Mouse (Mus musculus): ENCODE results near the gene Grid2ip. TPM values are rescaled to one million over a fixed set of nuclear protein-coding genes. Genes with fewer than 3 reads are reported as not detected.

Gene Grid2ip
- total and polyA plus RNA-seq, 3 experiments, result not detected

- Histone ChIP-seq H3K9ac (ENCODE audit: insufficient read depth, low read depth) (no peak overlapping the region), H3K9me3 (replicated peaks; ENCODE audit: low read length) (peaks cover 11% of the 10 kb centered on the region), H3K36me3 (replicated peaks in 1 of 2; ENCODE audit: control insufficient read depth in 1 of 2, insufficient read depth in 1 of 2, low read length in 1 of 2) (peaks cover 34 to 61% of the 10 kb centered on the region in 2 experiments), H3K4me3 (replicated peaks in 1 of 3; ENCODE audit: low read depth in 2 of 3, low read length in 2 of 3, poor library complexity in 1 of 3) (no peak overlapping the region), H3K4me1 (ENCODE audit: control insufficient read depth in 1 of 2, insufficient read depth in 2 of 2) (peaks cover 14 to 34% of the 10 kb centered on the region in 2 experiments), H3K4me2 (ENCODE audit: insufficient read depth, low read depth, poor library complexity, severe bottlenecking) (no peak overlapping the region), H3K27ac (ENCODE audit: insufficient read depth, low read depth) (no peak overlapping the region), H3K79me2 (replicated peaks; ENCODE audit: control insufficient read depth, extremely low read depth, insufficient read depth, poor library complexity, severe bottlenecking) (peaks cover 84% of the 10 kb centered on the region), H3K27me3 (replicated peaks) (no peaks in the 10 kb centered on the region)
- in situ Hi-C loops (cut with MboI; ENCODE audit: low pct_ligation_motif_present, low pct_unique_long_range_greater_than_20kb, low sequenced_read_pairs) (no loop called here), dilution Hi-C loops (cut with MboI; ENCODE audit: extremely low pct_ligation_motif_present, extremely low pct_unique_long_range_greater_than_20kb, low sequenced_read_pairs) (no loop called here)
- no peak for DNase-seq (ENCODE audit: extremely low read depth)
- TF ChIP-seq POLR2AphosphoS2 (IDR thresholded peaks at IDR 0.05; ENCODE audit: low read depth, low read length) (no peak), RAD21 (IDR thresholded peaks at IDR 0.05; ENCODE audit: low read depth, low read length) (no peak), ZKSCAN1 (IDR thresholded peaks at IDR 0.05; ENCODE audit: borderline replicate concordance, low read depth, low read length) (no peak), MAZ (IDR thresholded peaks at IDR 0.05; ENCODE audit: low read depth, low read length) (no peak), TBP (conservative IDR thresholded peaks at IDR 0.05; ENCODE audit: low read depth, low read length) (no peak), UBTF (IDR thresholded peaks at IDR 0.05; ENCODE audit: low read depth, low read length) (no peak), CHD2 (IDR thresholded peaks at IDR 0.05; ENCODE audit: low read length) (no peak), JUN (IDR thresholded peaks at IDR 0.05; ENCODE audit: insufficient read depth, low read depth, low read length) (no peak)
Observed at GRCm38 (mm10) chr5:143406548-143406947, 49.4 kb downstream of the Grid2ip start.

GRCm38 (mm10) chr5:143409239-143409638 is 52.1 kb downstream of the Grid2ip start:
- no peak for TF ChIP-seq ELF1 (IDR thresholded peaks at IDR 0.05; ENCODE audit: low read depth, low read length)
- no peak for TF ChIP-seq ZNF384 (IDR thresholded peaks at IDR 0.05; ENCODE audit: low read depth, low read length)
- no peak for TF ChIP-seq ETS1 (conservative IDR thresholded peaks at IDR 0.05; ENCODE audit: low read depth, low read length)
- no peak for TF ChIP-seq BHLHE40 (IDR thresholded peaks at IDR 0.05; ENCODE audit: low read depth, low read length)
- TF ChIP-seq RCOR1 (conservative IDR thresholded peaks at IDR 0.05; ENCODE audit: low read depth, low read length), result no peak
- no peak for TF ChIP-seq POLR2A (IDR thresholded peaks at IDR 0.05; ENCODE audit: low read depth, low read length)
- TF ChIP-seq MEF2A (IDR thresholded peaks at IDR 0.05; ENCODE audit: borderline replicate concordance, low read depth, low read length), result no peak
- no peak for TF ChIP-seq MYC (IDR thresholded peaks at IDR 0.05; ENCODE audit: low read depth, low read length)
- no peak for TF ChIP-seq KAT2A (IDR thresholded peaks at IDR 0.05; ENCODE audit: insufficient replicate concordance, low read length)
- TF ChIP-seq EP300 (IDR thresholded peaks at IDR 0.05; ENCODE audit: low read length), result no peak
- TF ChIP-seq NRF1 (IDR thresholded peaks at IDR 0.05; ENCODE audit: low read depth, low read length), result no peak
- no peak for TF ChIP-seq IRF4 (IDR thresholded peaks at IDR 0.05; ENCODE audit: low read depth, low read length)
- no peak for DNase-seq (ENCODE audit: extremely low read depth)
- in situ Hi-C loops (cut with MboI; ENCODE audit: low pct_ligation_motif_present, low pct_unique_long_range_greater_than_20kb, low sequenced_read_pairs) (no loop called here), dilution Hi-C loops (cut with MboI; ENCODE audit: extremely low pct_ligation_motif_present, extremely low pct_unique_long_range_greater_than_20kb, low sequenced_read_pairs) (no loop called here)
- Histone ChIP-seq H3K4me3 (replicated peaks in 1 of 3; ENCODE audit: low read depth in 2 of 3, low read length in 2 of 3, poor library complexity in 1 of 3) (no peak overlapping the region), H3K9me3 (replicated peaks; ENCODE audit: low read length) (peaks cover 30% of the 10 kb centered on the region), H3K79me2 (replicated peaks; ENCODE audit: control insufficient read depth, extremely low read depth, insufficient read depth, poor library complexity, severe bottlenecking) (peaks cover 78% of the 10 kb centered on the region), H3K9ac (ENCODE audit: insufficient read depth, low read depth) (no peak overlapping the region), H3K4me2 (ENCODE audit: insufficient read depth, low read depth, poor library complexity, severe bottlenecking) (no peak overlapping the region), H3K4me1 (ENCODE audit: control insufficient read depth in 1 of 2, insufficient read depth in 2 of 2) (peaks cover 6 to 21% of the 10 kb centered on the region in 2 experiments; a peak in 2 of 4 replicates), H3K36me3 (replicated peaks in 1 of 2; ENCODE audit: control insufficient read depth in 1 of 2, insufficient read depth in 1 of 2, low read length in 1 of 2) (peaks cover 54 to 82% of the 10 kb centered on the region in 2 experiments), H3K27ac (ENCODE audit: insufficient read depth, low read depth) (no peak overlapping the region), H3K27me3 (replicated peaks) (no peaks in the 10 kb centered on the region)

Measured in CH12.LX (cell line).